Mouse (Mus musculus) c-Kit-positive CD71-positive TER-119-negative erythroid progenitor cells, embryonic 14.5 days (primary cell): ENCODE data around the gene Vac14.
"Not testable (repeated sequence)": the region's sequence is repeated elsewhere in the genome, so short reads cannot be mapped to it uniquely, and the experiment has no call there.

Source experiments
- DNase-seq: peaks from one replicate; pipeline ENCODE4 v3.0.0-alpha.2; 2013; ENCODE audit warnings: low read depth

Gene Vac14

DNA sequence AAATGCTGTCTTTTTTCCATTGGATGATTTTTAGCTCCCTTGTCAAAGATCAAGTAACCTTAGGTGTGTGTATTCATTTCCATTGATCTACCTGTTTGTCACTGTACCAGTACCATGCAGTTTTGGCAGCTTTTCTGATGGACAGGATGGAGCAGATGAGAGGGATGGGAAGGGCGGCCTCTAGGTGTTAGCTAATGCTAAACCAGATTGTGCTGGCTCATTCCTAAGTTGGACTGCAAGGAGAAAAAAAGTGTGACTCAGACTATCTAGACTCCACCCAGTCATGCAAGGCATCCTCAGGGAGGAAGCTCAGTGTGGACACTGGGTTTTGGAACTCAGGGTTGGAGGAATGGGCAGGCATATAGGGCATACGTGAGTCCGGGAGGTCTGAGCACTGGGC is 30.2 kb downstream of the Vac14 start:
- no peak for DNase-seq

DNA sequence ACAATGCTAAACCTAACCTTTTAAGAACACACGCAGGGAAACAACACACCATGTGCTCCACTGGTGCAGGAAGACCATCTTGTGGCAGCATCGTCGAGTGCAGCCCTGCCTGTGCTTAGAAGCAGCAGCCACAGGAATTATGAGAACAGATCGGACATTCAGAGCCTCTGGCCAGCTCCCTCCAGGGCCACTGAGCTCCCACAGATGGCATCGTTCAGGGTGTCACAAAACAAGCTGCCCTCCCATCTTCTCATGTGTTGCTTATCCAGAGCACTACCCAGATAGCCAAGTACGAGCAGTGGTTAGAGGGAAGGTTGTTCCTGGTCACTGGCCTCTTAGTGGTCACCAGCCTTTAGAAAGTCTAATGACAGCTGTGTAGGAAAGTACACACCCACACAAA is 30.9 kb downstream of the Vac14 start:
- no peak for DNase-seq

DNA sequence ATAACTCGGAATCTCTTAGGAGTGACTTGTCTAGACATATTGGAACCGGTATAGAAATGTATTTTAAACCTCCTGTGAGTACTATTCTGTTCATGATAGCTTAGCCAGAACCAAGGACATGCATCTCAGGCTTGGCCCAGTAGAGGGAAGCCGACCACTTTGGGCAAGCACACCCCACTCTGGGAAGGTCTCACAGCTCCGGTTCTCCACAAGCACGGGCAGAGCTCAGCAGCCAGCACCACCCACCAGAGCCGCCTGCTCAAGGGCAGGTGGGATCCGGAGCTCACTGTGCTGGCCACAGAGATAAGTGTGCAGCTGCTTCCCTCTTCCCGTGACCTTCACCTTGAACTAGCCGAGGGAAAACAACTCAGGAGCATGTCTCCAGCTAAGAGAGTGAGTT is 32.5 kb downstream of the Vac14 start:
- no peak for DNase-seq

DNA sequence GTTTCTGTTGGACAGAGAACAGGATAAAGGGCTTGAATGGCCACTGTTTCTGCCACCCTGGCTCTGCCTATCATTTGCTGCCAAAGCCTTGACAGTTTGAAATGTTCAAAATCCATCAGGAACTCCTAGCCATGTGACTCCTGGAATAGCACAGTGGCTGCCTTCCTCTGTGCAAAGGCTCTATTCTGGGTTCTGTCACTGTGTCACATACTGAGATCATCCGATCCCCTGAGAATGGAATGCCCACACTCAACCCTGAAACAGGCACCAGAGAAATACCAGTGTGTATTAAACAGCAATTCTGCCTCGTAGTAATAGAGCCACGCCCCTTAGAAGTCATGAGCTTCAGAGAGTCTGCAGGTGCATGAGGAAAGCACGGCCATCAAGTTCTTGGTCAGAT is 33.5 kb downstream of the Vac14 start:
- no peak for DNase-seq

DNA sequence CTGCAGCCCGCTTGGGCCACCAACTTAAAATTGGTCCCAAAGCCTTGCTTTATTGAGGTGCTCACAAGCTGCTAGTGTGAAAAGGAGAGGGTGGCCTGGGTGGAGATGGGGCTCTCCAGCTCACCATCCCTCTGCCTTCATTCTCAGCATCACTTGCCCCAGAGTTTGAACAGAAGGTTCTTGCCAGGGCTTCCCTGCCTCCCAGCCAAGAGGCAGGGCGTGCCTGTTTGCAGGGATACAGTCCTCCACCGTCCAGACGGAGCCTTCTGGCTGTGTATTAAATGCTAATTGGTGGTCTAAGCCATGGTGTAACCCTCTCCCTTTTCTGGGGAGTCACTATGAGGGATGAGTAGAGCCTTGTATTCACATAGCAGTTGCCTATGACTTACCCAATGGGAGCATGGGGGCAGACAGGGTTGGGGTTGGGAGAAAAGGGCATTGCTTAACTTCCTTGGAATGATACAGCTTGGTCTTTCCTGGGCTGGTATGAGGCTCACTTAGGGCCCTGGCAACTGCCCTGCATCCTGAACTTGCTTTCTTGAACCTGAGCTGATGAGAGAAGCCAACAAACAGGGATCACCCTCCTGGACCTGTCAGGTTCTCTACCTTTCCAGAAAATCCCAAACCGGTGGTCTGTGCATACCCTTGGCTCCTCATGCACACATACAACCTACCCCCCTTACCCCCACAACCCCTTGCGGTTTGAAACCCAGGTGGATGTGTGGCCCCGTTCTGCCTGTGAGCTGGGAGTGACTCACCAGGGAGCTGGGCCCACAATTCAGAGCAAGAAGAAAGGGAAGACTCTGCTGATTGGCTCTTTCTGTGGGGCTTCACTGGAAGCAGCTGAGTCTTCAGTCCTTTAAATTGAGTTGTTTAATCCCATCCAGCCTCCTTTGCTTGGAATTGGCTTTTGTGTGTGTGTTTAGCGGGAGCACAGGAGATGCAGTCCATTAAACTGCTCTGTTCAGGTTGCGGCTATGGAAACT is 36.0 kb downstream of the Vac14 start:
- no peak for DNase-seq

DNA sequence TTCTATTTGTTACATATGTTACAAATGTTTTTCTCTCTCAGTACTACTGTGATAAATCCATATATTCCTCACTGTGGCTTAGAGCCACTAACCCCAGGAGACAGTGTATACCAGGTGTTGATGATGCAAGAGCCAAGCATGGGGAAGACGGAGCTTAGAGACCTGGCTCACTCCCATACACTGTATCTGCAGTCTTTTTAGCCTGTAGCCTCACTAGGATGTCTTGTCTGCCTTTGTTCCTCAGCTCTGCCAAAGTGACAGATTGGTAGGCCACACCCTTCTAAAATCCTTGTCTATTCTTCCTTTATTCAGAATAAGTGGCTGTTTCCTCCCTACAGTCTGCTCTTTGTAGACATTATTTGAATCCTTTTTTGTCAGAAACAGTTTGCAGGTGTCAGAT is 37.4 kb downstream of the Vac14 start:
- DNase-seq, result no peak

DNA sequence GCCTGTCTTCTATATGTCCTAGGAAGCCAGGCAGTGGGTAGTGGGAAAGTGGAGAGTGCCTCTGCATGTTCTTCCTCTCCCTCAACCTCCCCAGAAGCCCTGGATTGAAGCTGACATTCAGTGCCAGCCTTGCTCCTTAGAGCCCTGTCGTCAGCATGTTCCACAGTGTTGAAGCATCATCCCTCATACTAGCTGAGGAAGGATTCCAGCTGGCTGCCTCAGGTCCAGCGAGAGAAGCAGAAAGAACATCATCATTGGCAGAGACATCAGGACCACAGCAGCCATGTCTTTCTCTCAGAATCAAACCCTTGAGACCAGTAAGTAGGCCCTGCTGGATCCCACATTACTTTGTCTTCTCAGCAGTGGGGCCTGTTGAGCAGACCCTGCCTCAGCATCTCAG is 39.3 kb downstream of the Vac14 start:
- DNase-seq, result no peak

DNA sequence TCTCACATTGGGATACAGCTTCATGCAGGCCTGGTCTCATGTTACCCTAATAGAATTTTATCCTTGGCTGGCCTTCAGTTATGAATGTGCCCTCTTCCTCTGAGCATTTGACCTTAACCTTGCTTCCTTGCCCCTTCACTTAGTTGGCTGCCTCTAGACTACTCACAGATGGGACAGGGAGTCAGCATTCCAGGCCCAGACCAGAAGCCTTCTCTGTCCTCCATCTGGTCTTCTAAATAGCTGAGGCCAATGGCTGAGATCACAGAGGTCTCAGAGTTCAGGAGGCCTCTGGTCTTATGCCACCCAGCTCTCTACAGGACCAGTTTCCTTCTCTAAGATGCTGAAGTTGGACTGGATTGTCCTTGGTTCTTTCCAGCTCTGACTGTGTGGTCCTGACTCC is 41.7 kb downstream of the Vac14 start:
- DNase-seq, result no peak

DNA sequence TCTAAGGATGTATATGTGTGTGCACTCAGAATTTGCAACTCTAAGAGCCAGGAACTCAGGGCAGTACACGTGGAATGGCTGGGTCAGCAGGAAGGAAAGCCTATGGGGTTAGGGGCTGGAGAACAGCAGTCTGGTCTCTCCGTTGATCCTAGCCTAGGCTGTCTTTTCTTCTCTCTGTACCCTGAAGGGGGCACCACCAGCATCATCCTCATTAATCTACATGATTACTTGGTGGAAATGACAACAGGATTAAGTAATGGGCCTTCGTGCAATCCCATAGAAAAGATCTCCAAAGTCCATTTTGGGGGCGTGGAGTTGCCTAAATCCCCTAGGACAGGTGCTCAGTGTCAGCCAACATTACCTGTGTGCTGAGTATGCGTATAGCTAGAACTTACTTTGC is 44.2 kb downstream of the Vac14 start:
- no peak for DNase-seq

DNA sequence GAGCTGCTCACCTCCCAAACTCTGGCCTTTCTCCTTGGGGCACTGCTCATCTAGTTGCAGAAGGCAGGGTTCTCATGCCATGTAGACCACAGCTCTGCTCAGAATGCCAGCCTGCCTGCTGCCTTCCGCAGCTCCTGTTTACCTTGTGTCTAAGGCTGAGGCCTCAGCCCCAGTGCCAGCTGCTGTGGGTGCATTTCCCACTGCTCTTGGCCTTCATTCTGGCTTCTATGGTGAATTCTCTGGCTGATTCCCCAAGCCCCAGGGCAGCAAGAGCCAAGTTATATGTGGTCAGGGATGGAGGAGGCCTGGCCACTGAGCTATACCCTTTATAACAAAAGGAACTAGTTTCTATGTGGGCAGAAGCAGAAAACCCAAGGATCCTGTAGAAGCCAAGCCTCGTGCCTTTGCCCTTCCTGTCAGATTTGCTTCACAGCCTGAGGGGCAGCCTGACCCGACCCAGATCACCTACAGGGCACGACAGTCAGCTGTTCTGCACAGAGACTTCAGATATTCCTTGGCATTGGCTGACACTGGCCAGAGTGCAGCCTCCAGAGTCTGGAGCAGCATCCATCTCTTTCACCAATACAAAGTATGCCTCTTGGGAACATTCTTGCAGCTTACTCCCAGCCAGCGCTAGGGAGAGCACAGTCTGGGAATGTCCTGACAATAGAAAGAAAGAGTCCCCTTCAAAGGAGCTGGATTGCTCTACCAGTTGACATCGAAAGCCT is 44.8 kb downstream of the Vac14 start:
- no peak for DNase-seq

DNA sequence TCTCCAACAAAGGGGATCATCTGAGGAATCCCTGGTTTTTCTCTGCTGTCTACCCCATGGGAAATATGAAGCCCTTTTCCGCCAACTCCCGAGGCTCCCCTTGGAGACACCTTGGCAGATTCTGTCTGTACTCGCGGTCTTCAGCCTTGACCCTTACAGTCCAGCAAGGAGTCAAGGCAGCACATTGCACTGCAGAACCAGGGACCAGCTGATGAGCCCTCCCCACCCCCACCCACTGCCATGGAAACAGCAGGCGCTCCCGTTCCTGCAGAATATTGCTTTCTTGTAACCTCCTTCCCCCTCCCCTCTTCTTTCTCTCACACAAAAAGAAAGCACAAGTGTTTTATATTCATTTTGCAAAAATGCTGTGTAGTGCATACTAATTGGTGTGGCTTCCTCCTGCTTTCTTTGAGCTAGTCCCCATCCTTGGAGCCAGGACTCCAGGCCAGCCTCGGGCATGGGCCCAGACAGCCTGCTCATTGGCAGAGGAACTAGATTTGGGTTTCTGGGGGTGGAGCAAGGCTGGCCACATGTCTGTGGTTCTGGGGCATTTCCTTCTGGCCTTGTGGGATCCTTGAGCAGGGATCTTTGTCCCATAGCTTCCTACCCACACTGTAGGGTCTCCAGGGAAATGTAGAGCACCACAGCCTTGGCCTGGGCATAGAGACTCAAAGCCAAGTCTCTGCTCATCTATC is 46.0 kb downstream of the Vac14 start:
- DNase-seq, result no peak

DNA sequence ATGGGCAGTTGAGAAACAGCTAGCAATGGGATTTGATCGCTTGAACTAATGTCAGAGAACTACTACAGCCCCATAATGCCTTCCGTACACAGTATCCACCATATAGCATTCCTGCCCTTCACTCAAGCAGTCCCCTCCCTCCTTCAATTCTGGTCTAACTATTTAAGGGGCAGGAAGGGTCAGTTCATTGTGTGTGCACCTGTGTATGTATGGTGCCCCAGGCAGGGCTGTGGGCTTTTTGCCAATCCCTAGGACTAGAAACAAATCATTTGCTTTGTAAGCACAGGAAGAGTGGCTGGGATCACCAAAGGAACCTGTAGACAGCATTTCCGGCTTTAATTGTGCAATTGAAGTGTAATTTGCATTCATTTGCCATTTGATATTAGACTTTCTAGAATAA is 46.6 kb downstream of the Vac14 start:
- no peak for DNase-seq

DNA sequence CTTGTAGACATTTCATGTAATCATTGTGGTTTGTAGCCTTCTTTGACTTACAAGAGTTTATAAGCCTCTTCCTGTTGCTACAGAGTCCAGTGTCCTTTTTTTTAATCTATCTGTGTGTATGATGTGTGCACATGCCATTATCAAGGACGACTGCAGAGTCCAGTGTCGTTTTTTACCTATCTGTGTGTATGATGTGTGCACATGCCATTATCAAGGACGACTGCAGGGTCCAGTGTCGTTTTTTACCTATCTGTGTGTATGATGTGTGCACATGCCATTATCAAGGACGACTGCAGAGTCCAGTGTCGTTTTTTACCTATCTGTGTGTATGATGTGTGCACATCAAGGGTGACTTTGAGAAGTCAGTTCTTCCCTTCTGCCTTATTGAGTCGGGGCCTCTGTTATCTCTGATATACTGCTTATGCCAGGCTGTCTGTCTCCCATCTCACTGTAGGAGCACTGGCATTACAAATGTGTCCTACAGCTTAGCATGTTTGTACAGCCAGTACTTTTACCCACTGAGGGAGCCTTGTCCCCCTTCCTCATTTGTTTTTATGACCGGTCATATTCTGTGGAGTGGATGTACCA is 49.3 kb downstream of the Vac14 start:
- DNase-seq, result not testable (repeated sequence)

DNA sequence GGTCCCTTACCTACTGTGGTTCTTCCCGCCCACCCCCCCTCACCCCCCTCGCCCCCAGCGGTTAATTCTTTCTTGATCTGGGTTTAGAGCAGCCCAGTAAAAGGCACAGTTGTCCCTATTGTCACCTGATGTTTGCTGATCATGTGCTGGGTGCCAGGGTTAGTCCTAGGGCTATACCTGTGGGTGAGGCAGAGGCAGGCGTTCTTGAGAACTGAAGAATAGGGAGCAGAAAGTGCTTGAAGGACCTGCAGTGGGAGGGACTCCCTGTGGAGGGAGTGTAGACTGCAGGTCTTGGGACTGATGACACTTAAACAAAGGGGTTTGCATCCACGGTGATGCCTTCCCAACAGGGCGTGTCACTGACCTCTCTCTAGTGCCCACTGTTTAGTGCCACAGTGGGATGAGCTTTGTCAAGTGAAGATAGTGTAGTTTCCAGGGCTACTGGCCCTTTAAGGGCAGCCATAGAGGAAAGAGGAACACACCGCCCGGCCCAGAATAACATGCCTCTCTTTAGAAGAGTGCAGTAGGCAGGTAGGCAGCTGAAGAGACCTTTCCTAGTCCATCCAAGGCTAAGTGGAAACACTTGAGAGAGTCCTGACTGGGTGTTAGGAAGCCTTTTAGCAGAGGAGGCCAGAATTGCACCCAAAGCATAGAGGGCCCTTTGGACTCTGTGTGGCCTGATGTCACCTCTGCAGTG is 51.7 kb downstream of the Vac14 start:
- no peak for DNase-seq

DNA sequence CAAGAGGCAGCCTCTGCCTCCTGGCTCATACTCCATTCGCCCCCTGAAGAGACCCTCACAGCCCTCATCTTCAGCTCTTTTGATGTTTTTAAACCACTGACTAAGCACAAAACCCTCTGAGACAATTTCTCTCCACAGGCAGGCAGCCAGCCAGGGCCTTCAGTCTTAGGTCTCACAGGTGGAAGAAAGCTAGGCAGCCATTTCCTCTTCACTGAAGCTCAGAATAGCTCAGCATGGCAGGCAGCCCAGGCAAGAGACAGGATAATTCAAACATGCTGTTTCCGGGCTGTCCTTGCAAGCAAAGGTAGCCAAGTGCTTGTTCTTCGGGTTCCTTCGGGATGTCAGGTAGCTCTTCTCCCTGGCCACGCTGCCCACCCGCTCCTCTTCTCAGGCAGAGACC is 52.9 kb downstream of the Vac14 start:
- DNase-seq, result no peak

DNA sequence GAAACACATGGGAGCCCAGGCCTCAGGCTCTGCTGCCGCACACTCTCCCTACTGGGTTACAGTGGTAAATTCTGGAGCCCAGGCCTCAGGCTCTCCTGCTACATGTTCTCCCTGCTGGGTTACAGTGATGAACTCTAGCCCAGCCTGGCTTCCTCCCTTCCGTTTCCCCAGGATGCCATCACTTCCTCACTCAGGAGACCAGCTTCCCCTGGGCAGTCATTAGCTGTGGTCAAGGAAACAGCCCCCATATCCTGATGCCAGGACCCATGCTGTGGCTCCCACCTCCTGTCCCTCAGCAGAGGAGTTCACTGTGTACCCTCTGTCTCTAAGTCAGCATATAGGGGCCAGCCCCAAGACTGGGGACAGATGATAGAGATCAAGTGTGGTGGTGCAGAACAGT is 53.7 kb downstream of the Vac14 start:
- DNase-seq, result no peak

DNA sequence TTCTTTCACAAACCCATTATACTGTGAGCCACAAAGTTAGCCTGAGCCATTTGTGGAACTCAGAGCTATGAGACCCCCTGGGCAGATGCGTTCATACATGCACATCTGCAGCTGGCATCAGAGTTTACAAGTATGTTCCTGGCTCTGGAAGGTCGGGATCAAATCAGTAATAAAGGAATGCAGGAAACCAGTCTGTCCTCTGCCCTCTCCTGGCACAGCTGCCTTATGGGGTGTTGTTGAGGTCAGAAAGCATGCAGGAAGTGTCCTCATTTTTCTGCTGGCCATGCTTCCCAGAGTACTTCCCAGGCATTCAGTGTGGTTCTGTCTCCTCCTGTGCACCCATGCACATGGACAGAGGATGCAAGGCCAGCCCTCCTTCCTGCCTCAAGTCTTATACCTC is 54.8 kb downstream of the Vac14 start:
- DNase-seq, result no peak

DNA sequence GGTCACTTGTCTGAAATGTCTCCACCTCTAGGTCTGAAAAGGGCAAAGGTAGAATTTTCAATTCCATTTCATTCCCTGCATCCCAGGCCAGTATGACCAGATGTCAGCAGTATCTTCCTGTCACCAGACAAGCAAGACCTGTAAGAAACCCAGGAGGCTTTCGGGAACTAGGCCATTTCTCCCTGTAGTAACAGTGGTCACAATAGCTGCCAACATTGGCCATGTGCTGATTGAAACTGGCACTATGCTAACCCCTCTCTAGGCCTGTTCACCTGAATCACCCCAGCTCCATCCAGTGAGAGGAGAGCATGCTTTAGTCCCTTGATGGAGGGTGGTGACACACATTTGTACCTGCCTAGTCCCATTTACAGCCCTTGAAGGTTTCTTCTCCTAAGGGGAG is 56.2 kb downstream of the Vac14 start:
- DNase-seq, result no peak

DNA sequence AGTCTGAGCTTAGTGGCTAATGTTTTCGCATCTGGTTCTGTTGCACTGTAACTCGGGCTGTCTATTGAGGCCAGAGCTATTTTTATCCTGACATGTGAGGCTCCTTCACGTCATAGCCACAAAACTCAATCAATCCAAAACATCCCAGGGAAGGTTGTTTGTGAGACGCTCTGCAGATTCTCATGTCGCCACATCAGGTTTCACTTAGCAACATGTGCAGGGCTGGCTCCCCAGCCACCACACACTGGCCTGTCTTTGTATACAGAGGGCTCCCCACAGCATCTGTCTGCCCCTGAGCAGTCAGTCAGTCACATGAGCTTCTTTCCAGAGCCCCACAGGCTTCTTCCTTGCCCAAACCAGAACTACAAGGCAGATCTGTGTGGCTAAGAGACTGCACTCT is 58.3 kb downstream of the Vac14 start:
- DNase-seq, result no peak

DNA sequence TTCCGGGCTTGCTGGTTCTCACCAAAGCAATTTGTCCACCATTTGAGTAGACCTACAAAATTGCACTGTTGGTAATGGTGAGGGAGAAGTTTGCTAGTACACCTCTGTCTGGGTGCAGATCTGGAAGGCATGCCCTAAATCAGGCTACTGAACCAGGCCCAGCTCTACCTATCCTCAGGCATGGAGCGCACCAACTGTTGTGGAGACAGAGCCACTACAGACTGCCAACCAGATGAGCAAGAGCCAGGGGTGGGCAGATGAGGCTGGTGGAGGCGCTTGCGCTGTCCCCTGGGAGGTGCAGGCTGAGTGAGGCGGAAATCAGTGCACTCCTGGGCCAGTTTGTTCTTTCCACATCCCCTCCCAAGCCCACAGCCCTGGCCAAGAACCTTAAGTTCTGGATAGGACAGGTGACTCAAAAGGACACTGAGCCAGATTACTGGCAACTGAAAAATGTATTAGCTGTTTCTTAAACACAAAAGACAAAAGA is 58.8 kb downstream of the Vac14 start:
- no peak for DNase-seq

DNA sequence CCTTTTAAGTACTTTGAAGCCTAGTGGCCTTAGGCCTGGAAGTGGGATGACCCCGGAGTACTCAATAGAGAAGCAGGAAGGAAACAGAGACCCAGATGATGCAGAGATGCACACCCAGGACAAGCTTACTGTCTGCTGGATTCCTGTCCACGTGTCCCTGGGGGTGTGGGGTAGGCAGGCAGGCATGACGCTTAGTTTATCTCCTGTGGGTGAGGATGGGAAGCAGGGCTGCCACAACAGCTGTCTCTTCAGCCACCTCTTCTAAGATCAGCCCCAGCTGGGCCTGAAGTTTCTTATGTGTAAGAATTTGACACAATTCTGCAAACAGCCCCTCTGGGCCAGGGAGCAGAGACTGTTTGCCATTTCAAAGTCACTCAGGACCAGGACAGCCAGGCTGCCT is 60.6 kb downstream of the Vac14 start:
- DNase-seq, result no peak

DNA sequence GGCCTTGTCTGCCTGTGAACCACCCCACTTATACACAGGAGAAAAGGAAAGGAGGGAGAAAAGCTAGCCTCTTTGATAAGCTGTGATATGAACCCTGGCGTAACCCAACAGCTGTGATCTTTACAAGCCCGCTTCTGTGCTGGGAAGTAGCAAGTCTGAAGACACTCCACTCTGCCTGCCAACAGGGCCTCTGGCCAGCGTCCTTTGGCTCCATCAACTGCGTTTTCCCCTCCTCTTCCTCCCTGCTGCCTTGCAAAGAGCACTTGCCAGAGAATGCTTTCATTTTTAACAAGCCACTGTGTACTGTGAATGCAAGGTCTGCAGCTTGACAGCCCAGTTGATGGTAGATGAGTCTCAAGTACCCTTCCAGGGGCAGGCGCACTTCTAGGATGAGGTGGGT is 69.3 kb downstream of the Vac14 start:
- no peak for DNase-seq
